Mouse (Mus musculus) gonadal fat pad, adult 2 months (tissue): Measurements from ENCODE around the gene Tmem51. TPM values are rescaled to one million over a fixed set of nuclear protein-coding genes. Genes with fewer than 3 reads are reported as not detected.
"Not testable (repeated sequence)": the region's sequence is repeated elsewhere in the genome, so short reads cannot be mapped to it uniquely, and the experiment has no call there.

Experiments used
- DNase-seq: peaks from one replicate; pipeline ENCODE4 v3.0.0-alpha.2; 2012; ENCODE audit warnings: low read depth
- polyA plus RNA-seq: library from polyadenylated mRNA; depleted of rRNA; stranded (reverse); fragments of >200 nt; gene quantifications from 2 replicates; pipeline ENCODE4 v1.2.3, GENCODE M21; 2012

The Tmem51 gene
- polyA plus RNA-seq, 1 experiment, result 79.5 TPM

- no peak for DNase-seq
Observed at GRCm38 (mm10) chr4:142024536-142024935, 59.6 kb downstream of the Tmem51 start.

- no peak for DNase-seq
Observed at GRCm38 (mm10) chr4:142023166-142023565, 60.9 kb downstream of the Tmem51 start.

GRCm38 (mm10) chr4:142017686-142018085 is 66.4 kb downstream of the Tmem51 start:
- no peak for DNase-seq

GRCm38 (mm10) chr4:142014659-142015608 is 69.2 kb downstream of the Tmem51 start, which contains the start of gene Fhad1:
TSS of gene Fhad1 (minus strand) at chr4:142015082.
- DNase-seq, result peak; percentile 20

GRCm38 (mm10) chr4:142011236-142011635 is 72.9 kb downstream of the Tmem51 start:
- DNase-seq, result no peak

GRCm38 (mm10) chr4:142010441-142010840 is 73.7 kb downstream of the Tmem51 start:
- no peak for DNase-seq

- DNase-seq, result no peak
Observed at GRCm38 (mm10) chr4:142008206-142008605, 75.9 kb downstream of the Tmem51 start.

- no peak for DNase-seq
Observed at GRCm38 (mm10) chr4:142000581-142000980, 83.5 kb downstream of the Tmem51 start.

GRCm38 (mm10) chr4:141999494-142000074 is 84.5 kb downstream of the Tmem51 start:
- no peak for DNase-seq

GRCm38 (mm10) chr4:141998282-141998821 is 85.8 kb downstream of the Tmem51 start:
- DNase-seq, result peak; percentile 65

- no peak for DNase-seq
Observed at GRCm38 (mm10) chr4:141996880-141997279, 87.2 kb downstream of the Tmem51 start.

GRCm38 (mm10) chr4:141996086-141996485 is 88.0 kb downstream of the Tmem51 start:
- no peak for DNase-seq

- DNase-seq, result not testable (repeated sequence)
Observed at GRCm38 (mm10) chr4:141994062-141994471, 90.0 kb downstream of the Tmem51 start.

GRCm38 (mm10) chr4:141993347-141994061 is 90.6 kb downstream of the Tmem51 start:
- DNase-seq, result no peak

GRCm38 (mm10) chr4:141992530-141993204 is 91.4 kb downstream of the Tmem51 start:
- DNase-seq, result no peak

GRCm38 (mm10) chr4:141988178-141988577 is 95.9 kb downstream of the Tmem51 start:
- no peak for DNase-seq

- no peak for DNase-seq
Observed at GRCm38 (mm10) chr4:141983689-141984088, 100.4 kb downstream of the Tmem51 start.

GRCm38 (mm10) chr4:141981475-141981874 is 102.6 kb downstream of the Tmem51 start:
- no peak for DNase-seq
